Mouse (Mus musculus) limb, embryonic 14.5 days (tissue): ENCODE measurements at regions not wholly inside any gene's neighbourhood (a gene's known extent, or its start where the extent isn't known, plus 50 kb on each side); places are given as distances from the start of the nearest gene placed in this dataset.

Experiments used
- ATAC-seq: fragments of 200-750 bp; cut with Nextera tagmentation; 2 replicates; pipeline ENCODE4 v1.8.0; 2017; ENCODE audit warnings: low read depth, moderate number of reproducible peaks, moderate TSS enrichment; ENCODE audit not compliant: low FRiP score
- DNase-seq: peaks from one replicate; pipeline ENCODE4 v3.0.0-alpha.2; 2015; ENCODE audit warnings: low spot score
- H3K27ac ChIP-seq: fragments of 300-500 bp; sonication (generic); replicated peaks from 2 replicates; pipeline ENCODE4 v1.5.1; 2014; ENCODE audit warnings: low read depth, mild to moderate bottlenecking, low read length, moderate library complexity, mixed read lengths
- H3K27me3 ChIP-seq: fragments of 300-500 bp; sonication (generic); 2 replicates; pipeline ENCODE4 v1.6.1; 2014; ENCODE audit warnings: low read length, mixed read lengths; ENCODE audit not compliant: control insufficient read depth, insufficient read depth
- H3K36me3 ChIP-seq: fragments of 300-500 bp; sonication (generic); 2 replicates; pipeline ENCODE4 v1.6.1; 2014; ENCODE audit warnings: mild to moderate bottlenecking, low read length, moderate library complexity, mixed read lengths; ENCODE audit not compliant: control insufficient read depth, insufficient read depth
- H3K4me1 ChIP-seq: fragments of 300-500 bp; sonication (generic); 2 replicates; pipeline ENCODE4 v1.6.1; 2014; ENCODE audit warnings: antibody characterized with exemption, low read length, mixed read lengths; ENCODE audit not compliant: control insufficient read depth, insufficient read depth
- H3K4me2 ChIP-seq: fragments of 300-500 bp; sonication (generic); replicated peaks from 2 replicates; pipeline ENCODE4 v1.6.1; 2014; ENCODE audit warnings: low read depth, mild to moderate bottlenecking, low read length, moderate library complexity; ENCODE audit not compliant: severe bottlenecking
- H3K4me3 ChIP-seq: fragments of 300-500 bp; sonication (generic); replicated peaks from 2 replicates; pipeline ENCODE4 v1.5.1; 2014; ENCODE audit warnings: low read length
- H3K9ac ChIP-seq: fragments of 300-500 bp; sonication (generic); 2 replicates; pipeline ENCODE4 v1.6.1; 2014; ENCODE audit warnings: mild to moderate bottlenecking, low read depth, low read length, moderate library complexity; ENCODE audit not compliant: severe bottlenecking
- H3K9me3 ChIP-seq: fragments of 300-500 bp; sonication (generic); 2 replicates; pipeline ENCODE4 v1.6.1; 2016; ENCODE audit warnings: low read length; ENCODE audit not compliant: control insufficient read depth
- POLR2A ChIP-seq: fragments of 200-500 bp; IDR thresholded peaks from 2 replicates; pipeline ENCODE4 v1.8.0; 2012; ENCODE audit warnings: inconsistent platforms, mild to moderate bottlenecking, moderate library complexity, borderline replicate concordance; ENCODE audit not compliant: insufficient read depth, insufficient read length; ENCODE audit errors: extremely low read depth
- WGBS: fragments of 180-500 bp; shearing (Covaris S2); extraction: QIAGEN DNeasy Blood & Tissue Kit; methylation state at CpG from one replicate; pipeline ENCODE4 v1.1.7; 2014; 5-methylcytosine and 5-hydroxymethylcytosine counted together

DNA sequence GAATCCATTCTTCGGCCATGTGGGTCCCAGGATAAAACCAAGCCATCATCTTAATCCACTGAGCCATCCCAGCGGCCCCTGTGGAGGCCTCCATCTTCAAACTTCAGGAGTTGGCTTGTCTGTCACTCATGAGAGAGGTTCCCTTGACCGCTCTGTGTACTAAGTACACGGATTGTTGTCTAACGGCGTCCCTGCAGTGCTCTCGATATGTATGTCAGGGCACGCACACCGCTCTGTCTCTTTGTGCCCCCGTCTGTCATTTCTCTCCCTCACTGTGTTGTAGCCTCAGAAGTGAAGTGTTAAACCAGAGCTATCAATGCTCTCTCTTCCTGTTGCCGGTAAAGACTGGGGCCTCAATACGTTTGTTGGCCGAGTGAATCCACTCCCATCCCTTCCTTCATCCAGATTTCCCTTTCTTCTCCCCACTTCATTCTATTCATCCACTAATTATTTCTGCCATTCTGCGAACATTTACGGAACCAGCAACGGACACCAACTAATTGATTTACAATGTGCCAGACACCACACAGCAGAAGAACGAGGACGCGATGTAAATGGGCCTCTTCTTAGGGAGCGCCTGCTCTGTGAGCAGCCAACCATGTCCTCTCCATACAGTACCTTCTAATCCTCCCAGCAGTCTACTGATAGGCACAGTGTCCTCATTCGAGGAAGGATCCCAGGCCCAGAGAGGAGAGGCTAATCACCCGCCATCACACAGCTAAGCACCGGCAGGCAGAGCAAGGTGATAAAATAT, 199.6 kb downstream of the Gm11011 start:
- Histone ChIP-seq H3K9me3 (no peaks in the 10 kb centered on the region), H3K36me3 (no peaks in the 10 kb centered on the region), H3K4me2 (no peak overlapping the region), H3K9ac (no peak overlapping the region), H3K4me3 (no peak overlapping the region), H3K4me1 (no peaks in the 10 kb centered on the region), H3K27me3 (no peaks in the 10 kb centered on the region), H3K27ac (no peak overlapping the region)
- 55% methylated on average over 23 of the region's 23 CpGs for WGBS
- no peak for TF ChIP-seq POLR2A
- ATAC-seq: no peak
- no peak for DNase-seq

GRCm38 (mm10) chr2:169383701-169384100, 203.8 kb downstream of the Gm11011 start:
- no peak overlapping the region for H3K9ac ChIP-seq
- H3K4me2 ChIP-seq: no peak overlapping the region
- H3K36me3 ChIP-seq: no peaks in the 10 kb centered on the region
- H3K27ac ChIP-seq: no peak overlapping the region
- no peaks in the 10 kb centered on the region for H3K9me3 ChIP-seq
- no peaks in the 10 kb centered on the region for H3K4me1 ChIP-seq
- ATAC-seq: no peak
- H3K27me3 ChIP-seq: no peaks in the 10 kb centered on the region
- 83% methylated on average over 3 of the region's 3 CpGs for WGBS
- TF ChIP-seq POLR2A: no peak
- H3K4me3 ChIP-seq: no peak overlapping the region
- no peak for DNase-seq

DNA sequence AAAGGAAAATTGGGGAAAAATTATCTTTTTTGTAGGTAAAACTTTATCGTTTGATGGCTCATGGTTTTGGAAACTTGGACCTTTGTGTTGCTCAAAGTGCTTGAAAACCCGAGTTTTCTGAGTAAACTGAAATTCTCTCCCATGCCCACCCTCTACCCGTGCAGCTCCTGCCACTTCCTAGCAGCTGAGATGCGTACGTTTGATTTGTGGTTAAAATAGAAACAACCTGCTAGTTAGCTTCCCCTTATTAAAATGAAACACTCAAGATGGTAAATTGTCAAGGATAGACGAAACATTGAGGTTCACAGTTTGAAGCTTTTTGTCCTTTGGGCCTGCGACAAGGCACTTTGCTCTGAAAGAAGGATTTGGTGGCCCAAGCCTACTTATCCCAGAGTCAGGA, 214.5 kb downstream of the Gm11011 start:
- ATAC-seq (no peak), DNase-seq (no peak)
- Histone ChIP-seq H3K36me3 (no peaks in the 10 kb centered on the region), H3K27me3 (no peaks in the 10 kb centered on the region), H3K9ac (no peak overlapping the region), H3K4me3 (no peak overlapping the region), H3K4me1 (no peaks in the 10 kb centered on the region), H3K4me2 (no peak overlapping the region), H3K27ac (no peak overlapping the region), H3K9me3 (0 out of 2 replicates have a peak, but pooled peaks cover 3% of the 10 kb centered on the region)
- whole genome bisulfite sequencing: 90% methylated on average over 7 of the region's 7 CpGs
- no peak for TF ChIP-seq POLR2A

GRCm38 (mm10) chr2:169365046-169365445, 222.5 kb downstream of the Gm11011 start:
- ATAC-seq: no peak
- WGBS: 36% methylated on average over 4 of the region's 4 CpGs

DNA sequence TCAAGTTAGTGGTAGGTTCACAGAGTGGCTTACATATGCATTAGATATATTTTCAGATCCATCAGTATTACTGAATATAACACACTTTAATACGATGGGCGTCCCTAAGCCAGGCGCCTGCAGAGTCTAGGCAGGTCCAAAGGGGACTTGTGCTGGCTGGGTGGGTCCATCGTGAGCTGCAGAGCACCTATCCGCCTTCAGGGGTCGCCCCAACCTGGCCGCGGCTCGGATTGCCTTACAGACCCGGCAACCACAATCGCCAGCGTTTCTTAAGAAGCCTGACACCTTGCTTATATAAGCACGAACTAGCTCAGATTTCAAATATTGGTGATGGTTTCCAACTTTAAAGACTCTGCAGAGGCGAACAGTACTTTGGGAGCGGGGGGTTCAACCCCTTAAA, 227.3 kb downstream of the Gm11011 start:
- H3K4me3 ChIP-seq: 0 out of 2 replicates have a peak overlapping the region, but pooled peaks have one; percentile 11
- no peaks in the 10 kb centered on the region for H3K36me3 ChIP-seq
- no peaks in the 10 kb centered on the region for H3K27me3 ChIP-seq
- H3K9ac ChIP-seq: no peak overlapping the region
- H3K4me1 ChIP-seq: peaks cover 10% of the 10 kb centered on the region; the same call in 1 of the 2 replicates
- no peak overlapping the region for H3K27ac ChIP-seq
- no peak; the same call in 1 of the 2 replicates for ATAC-seq
- 14% methylated on average over 15 of the region's 15 CpGs for WGBS
- peak overlapping the region; percentile 46 for H3K4me2 ChIP-seq
- H3K9me3 ChIP-seq: no peaks in the 10 kb centered on the region
- no peak for TF ChIP-seq POLR2A
- peak; percentile 40 for DNase-seq

More at GRCm38 (mm10) chr2:169365046-169365445, 222.5 kb downstream of the Gm11011 start:
- Histone ChIP-seq H3K4me2 (no peak overlapping the region), H3K9ac (no peak overlapping the region), H3K4me3 (no peak overlapping the region), H3K27ac (no peak overlapping the region), H3K27me3 (no peaks in the 10 kb centered on the region), H3K4me1 (peaks cover 10% of the 10 kb centered on the region; the same call in 1 of the 2 replicates), H3K36me3 (no peaks in the 10 kb centered on the region), H3K9me3 (no peaks in the 10 kb centered on the region)
- no peak for DNase-seq
- no peak for TF ChIP-seq POLR2A
